Mouse (Mus musculus) heart, postnatal 0 days (tissue): ENCODE measurements at regions not wholly inside any gene's neighbourhood (a gene's known extent, or its start where the extent isn't known, plus 50 kb on each side); places are given as distances from the start of the nearest gene placed in this dataset.

ENCODE experiments used
- CTCF ChIP-seq: IDR thresholded peaks from 2 replicates; pipeline ENCODE4 v1.5.1; 2016; ENCODE audit warnings: antibody characterized with exemption, control low read depth, low read depth
- EP300 ChIP-seq: IDR thresholded peaks from 2 replicates; pipeline ENCODE4 v1.6.1; 2016; ENCODE audit warnings: antibody characterized with exemption, low read depth

DNA sequence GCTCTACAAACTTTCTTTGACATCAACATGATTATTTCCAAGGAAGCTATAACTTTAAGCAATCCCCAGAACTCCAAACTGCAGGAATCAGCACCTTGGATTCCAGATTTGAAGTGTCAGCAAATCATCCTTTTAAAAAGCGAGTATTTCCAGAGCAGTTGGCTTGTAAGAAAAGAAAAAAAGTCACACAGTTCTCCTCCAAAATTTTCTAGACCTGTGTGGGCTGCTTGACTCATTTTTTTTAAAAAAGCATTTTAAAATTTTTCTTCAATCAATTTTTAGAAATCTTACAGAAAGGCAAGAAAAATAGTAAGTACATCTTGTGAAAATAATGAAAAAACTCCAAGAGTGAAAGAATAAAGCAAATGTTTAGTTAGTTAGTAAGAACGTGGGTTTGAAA is 613.6 kb upstream of the Lmcd1 start:
- TF ChIP-seq EP300: no peak
- no peak for TF ChIP-seq CTCF
